Mouse (Mus musculus): ENCODE data around the gene Lhfpl2.
A peak's percentile ranks its signal among the peaks of the same experiment; 100 is the strongest.

The Lhfpl2 gene

DNA sequence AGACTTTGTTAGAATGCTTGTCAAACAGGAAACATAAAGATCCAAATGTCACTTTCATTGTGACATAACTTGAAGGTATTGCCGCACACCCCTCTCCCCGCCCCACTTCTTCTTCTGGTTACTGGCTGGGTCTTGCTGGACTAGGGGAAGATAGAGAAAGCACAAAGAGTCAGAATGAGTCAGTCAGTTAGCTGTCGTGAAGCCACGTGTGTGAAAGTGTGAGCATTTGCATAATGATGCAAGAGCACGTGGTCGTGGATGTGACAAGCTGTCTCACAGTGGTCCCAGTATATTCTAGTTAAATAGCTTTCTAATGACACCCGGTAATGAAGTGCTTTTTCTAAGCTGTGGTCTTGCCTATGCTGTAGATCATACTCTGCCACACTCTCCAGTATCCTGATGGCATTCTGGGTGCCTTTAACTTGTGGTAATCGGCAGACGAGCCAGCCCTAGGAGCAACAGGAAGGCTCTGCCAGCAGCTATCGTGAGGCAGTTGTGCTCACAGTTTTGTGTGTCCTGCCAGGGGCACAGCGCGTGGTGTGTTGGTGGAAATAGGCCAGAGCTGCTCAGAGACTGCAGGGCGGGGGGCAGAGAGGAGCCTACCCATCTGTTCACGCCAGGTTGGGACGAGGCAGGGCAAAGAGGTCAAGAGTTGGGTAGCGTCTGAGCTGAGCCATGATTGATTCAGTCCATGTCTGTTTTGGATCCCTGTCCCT is 40.9 kb downstream of the Lhfpl2 start:
- DNase-seq = no peak

DNA sequence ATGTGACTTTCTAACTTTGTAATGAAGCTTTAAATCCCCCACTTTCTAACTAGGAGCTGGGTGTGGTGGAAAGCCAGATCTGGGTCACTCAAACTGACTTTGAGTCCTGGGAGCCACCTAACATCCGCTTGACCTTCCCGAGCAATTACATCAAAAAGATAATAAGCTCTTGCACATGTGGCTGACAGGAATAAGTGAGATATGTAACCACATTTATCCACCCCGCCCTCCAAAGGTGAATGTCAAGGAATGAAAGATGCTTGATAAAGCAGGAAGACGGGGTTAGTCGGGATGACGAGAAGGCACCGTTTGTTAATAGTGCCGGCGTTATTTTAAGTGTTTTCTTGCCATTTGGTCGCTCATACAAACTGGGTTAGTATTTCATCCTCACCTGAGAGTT is 41.5 kb downstream of the Lhfpl2 start:
- no peak for DNase-seq

GRCm38 (mm10) chr13:94100361-94100760 is 42.8 kb downstream of the Lhfpl2 start:
- DNase-seq = no peak

DNA sequence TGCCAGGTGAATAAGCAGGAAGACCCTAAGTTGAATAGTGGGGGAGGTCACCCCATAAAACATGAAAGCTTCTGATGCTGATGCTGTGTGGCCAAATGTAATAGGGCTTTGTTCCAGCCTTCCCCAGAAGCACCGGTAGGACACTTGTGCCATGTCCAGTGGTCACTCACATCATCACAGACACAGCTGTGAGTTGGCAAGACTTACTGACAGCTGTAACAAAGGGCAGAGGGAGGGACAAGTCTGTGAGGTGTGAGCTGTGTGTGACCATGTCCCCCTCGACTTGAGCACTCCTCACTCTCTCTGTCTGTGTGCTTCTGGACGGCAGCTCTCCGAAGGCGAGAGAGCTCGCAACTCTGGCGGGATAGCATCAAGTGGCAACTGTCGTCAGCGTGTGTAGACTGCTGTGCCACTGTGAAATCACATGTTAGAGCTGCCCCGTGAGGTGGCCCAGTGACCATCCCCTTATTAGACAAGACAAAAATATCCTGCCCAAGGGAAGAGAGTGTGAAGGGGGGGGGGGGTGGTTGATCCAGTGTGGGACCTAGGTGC is 43.5 kb downstream of the Lhfpl2 start:
- no peak for DNase-seq

DNA sequence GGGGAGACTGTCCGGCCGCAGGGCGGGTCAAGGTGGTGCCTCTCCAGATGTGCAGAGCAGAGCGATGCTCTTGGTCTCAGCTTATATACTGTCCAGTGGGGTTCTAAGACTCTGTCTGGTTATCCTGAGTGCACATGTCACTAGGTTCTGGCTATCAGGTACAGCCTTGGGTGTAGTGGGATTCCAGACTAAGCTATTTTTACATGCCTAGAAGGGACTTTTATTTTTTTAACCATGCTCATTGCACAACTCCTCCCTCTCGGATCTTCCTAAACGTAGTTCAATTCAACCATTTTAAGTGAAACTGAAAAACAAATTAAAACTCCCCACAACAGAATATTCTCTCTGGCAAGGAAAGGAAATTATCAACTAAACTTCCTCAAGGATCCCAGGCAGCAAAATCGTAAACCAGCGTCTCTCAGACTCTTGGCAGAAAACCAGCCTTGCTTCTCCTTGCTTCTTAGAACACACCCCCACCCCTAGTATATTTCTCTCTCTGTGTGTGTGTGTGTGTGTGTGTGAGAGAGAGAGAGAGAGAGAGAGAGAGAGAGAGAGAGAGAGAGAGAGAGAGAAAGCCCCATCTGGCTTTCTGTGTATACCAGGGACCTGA is 47.4 kb downstream of the Lhfpl2 start:
- DNase-seq = no peak

GRCm38 (mm10) chr13:94106431-94106830 is 48.8 kb downstream of the Lhfpl2 start:
- no peak for DNase-seq

- no peak for DNase-seq
Observed at GRCm38 (mm10) chr13:94106983-94107382, 49.4 kb downstream of the Lhfpl2 start.

DNA sequence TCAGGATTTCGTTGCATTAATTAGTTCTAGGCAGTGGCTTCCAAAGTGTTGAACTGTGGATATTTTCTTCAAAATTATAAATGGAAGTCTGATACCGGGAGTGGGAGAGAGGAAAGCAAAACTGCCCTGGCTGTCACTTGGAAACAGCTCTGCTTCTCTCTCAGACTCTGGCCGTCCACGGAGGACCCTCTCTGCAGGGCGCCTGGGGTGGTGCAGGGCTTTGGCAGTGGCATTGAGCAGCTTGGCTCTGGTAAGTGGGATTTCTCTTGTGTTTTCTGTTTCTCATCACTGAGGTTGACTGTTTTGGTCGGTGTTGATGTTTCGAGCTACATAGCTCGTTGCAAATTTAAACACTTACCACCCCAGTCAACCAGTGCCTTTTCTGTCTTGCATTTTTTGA is 53.0 kb downstream of the Lhfpl2 start:
- no peak for DNase-seq

DNA sequence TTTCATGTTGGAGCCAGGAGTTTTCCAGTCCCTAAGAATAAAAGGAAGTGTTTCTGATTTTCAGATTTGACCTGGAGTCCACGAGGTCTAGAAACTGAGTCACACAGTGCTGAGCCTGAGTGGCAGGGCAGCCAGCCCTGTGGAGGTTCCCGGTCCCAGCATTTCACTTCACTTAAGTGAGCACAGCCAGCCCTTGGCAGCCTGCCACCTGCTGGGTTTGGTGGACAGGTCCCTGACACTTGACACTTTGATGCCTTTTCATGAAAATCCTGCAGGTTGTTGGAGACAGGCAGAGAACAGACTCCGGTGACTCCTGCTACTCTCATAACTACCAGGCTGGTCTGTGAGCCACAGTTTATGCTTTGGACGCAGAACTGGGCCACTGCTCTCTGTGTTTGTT is 57.9 kb downstream of the Lhfpl2 start:
- no peak for DNase-seq

- DNase-seq = no peak
Observed at GRCm38 (mm10) chr13:94116705-94117410, 59.3 kb downstream of the Lhfpl2 start.

- no peak for DNase-seq
Observed at GRCm38 (mm10) chr13:94117522-94117921, 59.9 kb downstream of the Lhfpl2 start.

GRCm38 (mm10) chr13:94118091-94118490 is 60.5 kb downstream of the Lhfpl2 start:
- no peak for DNase-seq

GRCm38 (mm10) chr13:94119309-94119708 is 61.7 kb downstream of the Lhfpl2 start:
- no peak for DNase-seq

DNA sequence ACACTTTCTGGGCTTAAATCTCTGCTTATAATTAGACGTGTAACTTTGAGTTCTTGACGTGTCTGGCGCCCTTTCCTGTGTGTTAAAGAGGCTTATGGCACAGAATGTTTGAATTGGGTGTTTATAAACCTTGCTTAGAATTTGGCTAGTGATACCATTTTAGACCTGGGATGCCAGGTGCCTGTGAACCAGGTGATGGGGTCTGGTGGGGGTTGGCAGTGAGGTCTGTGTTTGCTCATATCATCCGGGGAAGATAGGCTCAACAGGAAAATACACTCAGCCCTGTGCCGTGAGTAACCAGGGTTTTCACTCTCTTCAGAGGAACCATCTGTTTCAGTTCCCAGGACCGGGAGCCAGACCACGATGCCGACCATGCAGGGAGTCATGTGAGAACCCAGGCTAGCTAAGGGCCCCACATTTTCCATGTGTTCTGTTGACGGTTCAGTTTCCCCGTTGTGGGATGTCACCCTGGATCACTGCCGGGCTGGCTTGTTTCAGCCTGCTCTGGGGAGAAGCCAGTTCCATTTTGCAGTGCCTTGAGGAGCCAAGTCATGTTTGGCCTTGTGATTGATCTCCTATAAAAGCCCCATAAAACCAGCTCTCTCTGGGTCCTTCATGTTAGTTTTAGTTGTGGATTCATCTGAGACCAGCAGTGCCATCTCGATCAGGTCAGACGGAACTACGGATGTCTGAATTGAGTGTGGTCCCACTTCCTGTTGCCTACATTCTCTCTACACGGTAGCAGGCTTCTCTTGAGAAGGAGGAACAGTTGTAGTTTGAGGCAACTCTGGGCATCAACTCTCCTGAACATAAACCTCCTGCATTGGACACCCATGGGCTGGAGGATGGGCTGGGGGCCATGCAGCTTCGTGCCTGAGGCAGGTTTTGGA is 65.4 kb downstream of the Lhfpl2 start:
- DNase-seq = peak; percentile 18

DNA sequence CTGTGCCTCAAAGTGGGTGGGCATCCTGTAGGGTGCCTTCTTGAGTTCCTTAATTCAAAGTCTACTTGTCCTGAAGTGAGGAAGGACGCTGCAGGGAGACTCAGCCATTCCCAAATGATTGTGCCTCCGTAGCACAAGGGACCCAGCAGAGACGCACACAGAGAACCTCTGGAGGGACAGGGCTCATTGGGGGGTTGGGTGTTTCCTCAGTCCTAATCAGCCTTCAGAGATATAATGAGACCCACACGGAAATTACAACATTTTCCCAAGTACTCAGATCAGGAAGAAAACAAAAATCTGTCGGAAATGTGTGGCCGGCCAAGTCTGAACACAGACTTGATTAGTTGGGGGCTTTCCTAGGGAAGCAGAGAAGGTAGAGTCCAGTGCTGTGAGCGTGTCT is 72.8 kb downstream of the Lhfpl2 start:
- no peak for DNase-seq

DNA sequence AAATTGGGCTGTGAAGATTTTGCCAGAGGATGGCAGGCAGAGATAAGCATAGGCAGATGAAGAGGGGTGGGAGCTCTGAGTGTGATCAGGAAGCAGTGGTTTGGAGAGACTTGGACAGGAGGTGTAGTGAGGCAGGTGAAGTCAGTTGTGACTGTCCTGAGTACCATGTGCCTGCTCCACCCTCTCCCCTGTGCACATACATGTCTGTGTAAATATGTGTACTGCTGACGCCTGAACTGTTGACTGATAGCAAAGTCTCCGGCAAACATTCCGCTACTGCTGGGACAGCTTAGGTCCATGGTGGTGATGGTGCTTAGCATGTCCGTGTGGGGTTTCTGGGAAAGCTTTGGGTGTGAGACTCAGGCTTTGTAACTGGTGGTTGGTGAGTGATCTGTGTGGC is 73.5 kb downstream of the Lhfpl2 start:
- DNase-seq = no peak

DNA sequence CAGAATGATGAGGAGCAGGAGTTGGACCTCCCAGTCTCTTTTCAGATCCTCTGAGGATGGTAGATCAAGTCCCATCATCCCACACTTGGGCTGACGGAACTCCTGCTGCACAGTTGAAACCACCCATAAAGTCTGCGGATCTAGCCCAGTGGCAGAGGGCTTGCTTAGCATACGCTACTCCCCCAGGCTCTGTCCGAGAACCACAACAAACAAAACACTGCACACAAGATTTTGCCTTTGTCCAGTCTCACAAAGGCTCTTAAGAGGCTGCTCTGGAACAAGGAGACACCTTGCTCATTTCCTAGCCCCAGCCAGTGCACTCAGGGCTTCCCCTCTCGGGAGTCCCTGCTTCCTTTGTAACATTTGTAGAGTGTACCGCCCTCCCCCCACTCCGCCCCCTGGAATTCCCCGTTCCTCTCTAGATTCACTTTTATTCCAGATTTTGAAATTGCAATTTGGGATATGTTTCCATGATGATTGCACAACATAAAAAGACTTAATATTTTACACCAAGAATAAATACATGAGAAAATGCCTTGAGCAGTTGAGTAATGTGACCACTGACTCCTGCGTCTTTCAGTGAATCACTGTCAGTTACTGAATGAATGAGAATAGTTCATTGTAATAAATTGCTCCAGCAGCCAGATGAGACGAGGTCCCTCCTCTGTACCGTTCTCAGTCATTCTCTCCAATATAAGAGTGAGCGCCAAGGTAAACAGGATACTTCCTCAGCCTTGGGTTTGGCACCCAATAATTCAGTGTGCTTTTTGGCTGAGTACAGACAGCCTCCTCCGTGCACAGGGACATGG is 74.8 kb downstream of the Lhfpl2 start:
- DNase-seq = no peak

GRCm38 (mm10) chr13:94134646-94135045 is 77.0 kb downstream of the Lhfpl2 start:
- DNase-seq = no peak

GRCm38 (mm10) chr13:94135180-94135579 is 77.6 kb downstream of the Lhfpl2 start:
- no peak for DNase-seq

- DNase-seq = no peak
Observed at GRCm38 (mm10) chr13:94139713-94140445, 82.3 kb downstream of the Lhfpl2 start.

DNA sequence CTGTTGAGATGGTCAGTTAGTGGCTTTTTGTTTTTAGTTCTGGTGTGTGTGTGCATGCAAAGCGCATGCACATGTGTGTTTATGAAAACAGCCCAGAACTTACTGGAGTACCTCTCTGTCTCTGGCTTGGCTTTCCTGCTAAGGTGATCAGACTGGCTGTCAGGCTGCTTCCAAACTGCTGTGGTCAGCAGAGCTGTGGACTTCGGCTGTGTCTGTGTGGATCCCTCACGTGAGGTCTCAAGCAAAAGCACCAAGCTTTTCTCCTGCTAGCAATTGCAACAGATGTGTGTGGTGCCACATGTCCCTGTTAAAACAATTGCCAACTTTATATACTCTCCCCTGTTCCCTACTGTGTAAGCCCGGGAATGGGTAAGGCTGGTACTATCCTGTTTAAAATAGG is 82.8 kb downstream of the Lhfpl2 start:
- DNase-seq = no peak
